Mouse (Mus musculus) cerebellum, postnatal 36 days (tissue): ENCODE results near the gene Ust.

Experiments
- DNase-seq, 2 experiments: peaks; one replicate each; pipeline ENCODE4 v3.0.0; 2021 to 2022; ENCODE audit warnings: mixed read lengths in 2 of 2

Gene Ust

GRCm38 (mm10) chr10:8498951-8499891, 19.4 kb downstream of the Ust start:
- peak; percentile 73 to 85 for DNase-seq

DNA sequence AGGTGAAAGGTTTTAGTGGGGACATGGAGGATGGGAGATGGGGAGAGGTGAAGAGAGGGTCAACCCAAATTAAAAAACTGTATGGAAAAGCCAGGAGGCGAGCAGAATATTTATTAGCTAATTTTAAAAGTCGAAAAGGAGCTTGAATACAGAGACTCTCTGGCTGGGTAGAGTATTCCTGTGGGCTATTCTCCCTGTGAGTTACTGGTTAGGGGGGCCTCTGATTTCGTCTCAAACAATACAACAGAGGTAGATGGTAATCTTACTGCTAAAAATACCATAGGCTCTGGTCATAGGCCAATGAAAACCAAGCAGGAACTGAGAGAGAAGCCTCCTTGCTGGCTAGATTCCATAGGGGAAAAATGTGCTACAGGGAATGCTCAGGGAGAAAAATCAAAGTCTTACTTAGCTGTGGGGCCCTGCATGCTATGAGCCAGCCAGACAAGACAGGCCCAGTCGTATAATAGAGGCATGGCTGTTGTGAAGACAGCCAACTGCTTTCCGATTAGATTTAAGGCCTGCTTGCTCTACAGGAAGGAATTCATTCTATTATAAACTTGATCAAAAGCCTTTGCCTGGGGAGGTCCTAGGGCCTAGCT, 23.0 kb downstream of the Ust start:
- DNase-seq: no peak

DNA sequence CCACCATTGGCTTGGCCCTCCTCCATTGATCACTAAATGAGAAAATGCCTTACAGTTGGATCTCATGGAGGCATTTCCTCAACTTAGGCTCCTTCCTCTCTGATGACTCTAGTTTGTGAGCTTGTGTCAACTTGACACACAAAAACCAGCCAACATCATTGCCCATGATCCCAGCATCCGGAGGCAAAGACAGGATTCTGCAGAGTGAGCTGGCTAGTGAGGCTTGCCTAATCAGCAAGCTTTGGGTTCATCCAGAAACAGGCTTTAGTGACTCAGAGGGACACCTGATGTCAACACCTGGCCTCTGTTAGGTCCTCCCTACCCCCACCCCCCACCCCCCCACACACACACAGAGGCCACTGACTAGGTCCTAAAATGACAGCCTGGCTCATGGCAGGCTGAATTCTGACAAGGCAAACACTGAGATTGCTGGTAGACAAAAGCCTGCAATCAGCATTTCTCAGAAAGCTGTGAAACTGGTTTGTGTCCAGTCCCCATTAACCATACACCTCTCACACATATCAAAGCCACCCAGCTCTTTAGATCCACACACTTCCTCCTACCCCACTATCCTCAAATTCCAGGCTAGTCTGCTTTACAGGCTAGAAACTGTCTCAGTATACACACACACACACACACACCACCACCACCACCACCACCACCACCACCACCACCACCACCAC, 26.6 kb downstream of the Ust start:
- no peak for DNase-seq

DNA sequence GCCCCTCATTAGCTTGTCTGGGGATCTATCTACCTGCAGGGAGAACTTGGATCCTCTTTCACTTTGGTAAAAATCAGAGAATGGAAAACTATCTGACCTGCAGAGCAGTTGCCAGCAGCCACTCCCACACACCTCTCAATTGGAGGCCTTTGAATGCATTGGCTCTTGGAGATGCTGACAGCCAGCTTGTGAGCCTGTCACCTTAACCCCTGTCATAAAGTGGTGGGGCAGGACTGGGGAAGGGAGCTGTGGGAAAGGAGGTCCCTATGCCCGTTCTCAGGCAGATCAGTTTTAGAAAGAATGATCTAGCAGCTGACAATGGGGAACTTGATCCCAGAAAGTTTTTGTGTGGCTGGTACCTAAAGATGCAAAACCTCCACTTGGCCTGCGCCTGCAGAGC, 31.2 kb downstream of the Ust start:
- DNase-seq: no peak

DNA sequence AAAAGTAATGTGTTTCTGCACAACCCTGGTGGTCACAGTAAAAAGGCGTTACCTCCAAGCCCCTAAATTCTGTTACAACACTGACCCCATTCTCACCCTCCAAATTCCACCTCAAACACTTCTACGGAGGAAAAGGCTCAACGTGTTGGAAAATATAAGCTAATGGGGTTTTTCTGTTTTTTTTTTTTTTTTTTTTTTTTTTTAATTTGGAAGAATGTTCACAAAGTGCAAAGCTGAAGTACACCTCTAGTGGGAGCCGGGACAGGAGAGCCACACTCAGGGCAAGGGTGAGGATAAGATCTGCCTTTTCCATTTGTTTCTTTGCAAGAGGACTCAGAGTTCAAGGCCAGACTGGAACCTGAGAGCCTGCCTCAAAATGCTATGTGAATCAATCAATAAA, 34.1 kb downstream of the Ust start:
- DNase-seq: no peak

DNA sequence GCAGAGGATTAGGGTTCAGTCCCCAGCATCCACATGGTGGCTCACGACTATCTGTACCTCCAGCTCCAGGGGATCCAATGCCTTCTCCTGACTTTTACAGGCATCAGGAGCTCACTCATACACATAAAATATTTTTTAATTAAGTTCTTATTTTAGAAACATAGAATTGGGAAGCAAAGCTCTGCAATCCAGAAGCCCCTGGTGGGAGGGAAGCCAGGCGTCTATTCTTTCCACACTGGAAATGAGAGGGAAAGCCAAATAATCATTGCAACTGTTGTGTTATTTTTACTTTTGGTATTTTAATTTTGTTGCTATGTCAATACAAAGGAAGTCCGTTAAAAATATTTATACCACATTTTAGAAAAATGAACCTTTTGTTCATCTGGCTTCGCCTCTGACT, 35.8 kb downstream of the Ust start:
- DNase-seq: no peak

- no peak for DNase-seq
Observed at GRCm38 (mm10) chr10:8479779-8480178, 38.8 kb downstream of the Ust start.

- DNase-seq: no peak
Observed at GRCm38 (mm10) chr10:8477936-8478335, 40.7 kb downstream of the Ust start.

GRCm38 (mm10) chr10:8471995-8472394, 46.6 kb downstream of the Ust start:
- peak; percentile 67 to 71 for DNase-seq

- no peak for DNase-seq
Observed at GRCm38 (mm10) chr10:8471012-8471411, 47.6 kb downstream of the Ust start.

- no peak for DNase-seq
Observed at GRCm38 (mm10) chr10:8469516-8469915, 49.1 kb downstream of the Ust start.

GRCm38 (mm10) chr10:8468651-8469386, 49.8 kb downstream of the Ust start:
- DNase-seq: no peak

DNA sequence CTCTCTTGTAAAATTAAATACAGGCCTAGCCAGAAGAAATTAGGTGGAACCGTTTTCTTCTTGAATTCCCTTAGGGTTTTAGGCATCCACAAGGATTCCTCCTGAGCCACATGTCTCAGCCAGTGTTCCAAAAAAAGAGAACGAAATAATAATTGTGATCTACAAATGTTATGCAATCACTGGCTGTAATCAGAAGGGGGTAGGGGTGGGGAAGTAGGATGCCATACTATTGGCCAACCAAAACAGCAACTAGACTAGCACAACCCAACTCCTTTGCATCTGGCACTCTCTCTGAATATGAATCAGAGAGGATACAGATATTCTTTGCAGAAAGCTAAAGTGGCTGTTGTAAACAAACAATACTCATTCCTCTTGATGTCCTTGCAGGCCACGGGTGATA, 52.7 kb downstream of the Ust start:
- no peak for DNase-seq

GRCm38 (mm10) chr10:8465216-8465615, 53.4 kb downstream of the Ust start:
- no peak for DNase-seq

- no peak for DNase-seq
Observed at GRCm38 (mm10) chr10:8461372-8461771, 57.3 kb downstream of the Ust start.

GRCm38 (mm10) chr10:8454711-8455110, 63.9 kb downstream of the Ust start:
- DNase-seq: no peak

DNA sequence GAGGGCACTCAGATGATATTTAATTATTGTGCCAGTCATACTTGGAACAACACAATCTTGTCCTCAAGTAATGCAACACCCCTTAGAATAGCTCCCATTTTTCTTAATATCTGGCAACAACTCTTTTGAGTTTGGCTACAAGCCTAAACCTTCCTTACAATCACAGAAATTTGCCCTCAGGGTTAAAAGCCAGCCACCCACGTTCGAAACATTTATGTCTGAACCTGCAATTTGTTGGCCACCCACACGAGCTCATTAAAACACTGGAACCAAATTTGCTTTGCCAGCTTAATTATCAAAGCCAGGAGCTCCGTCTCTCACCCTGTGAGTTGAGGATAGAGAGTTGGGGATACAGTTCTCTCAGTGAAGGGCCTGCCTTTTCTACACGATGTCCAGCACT, 70.9 kb downstream of the Ust start:
- DNase-seq: no peak

GRCm38 (mm10) chr10:8446972-8447371, 71.7 kb downstream of the Ust start:
- no peak for DNase-seq

DNA sequence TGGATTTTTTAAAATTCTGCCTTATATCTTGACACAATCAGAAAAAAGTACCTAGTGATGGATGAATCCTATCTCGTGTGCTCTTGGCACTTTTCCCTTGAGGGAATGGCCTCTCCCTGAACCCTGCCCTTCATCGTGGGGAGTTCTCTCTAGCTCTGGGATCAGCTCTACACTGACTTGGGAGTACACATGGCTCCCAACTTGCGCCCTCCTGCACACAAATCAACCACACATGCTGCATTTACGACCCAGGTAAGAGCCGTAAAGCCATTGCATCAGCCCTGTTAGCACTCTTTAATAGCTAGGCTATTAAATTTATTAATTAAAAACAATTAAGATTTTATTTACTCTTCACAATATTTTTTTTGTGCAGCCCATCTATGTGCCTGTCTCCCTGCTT, 74.6 kb downstream of the Ust start:
- DNase-seq: no peak

- no peak for DNase-seq
Observed at GRCm38 (mm10) chr10:8431857-8432256, 86.8 kb downstream of the Ust start.

DNA sequence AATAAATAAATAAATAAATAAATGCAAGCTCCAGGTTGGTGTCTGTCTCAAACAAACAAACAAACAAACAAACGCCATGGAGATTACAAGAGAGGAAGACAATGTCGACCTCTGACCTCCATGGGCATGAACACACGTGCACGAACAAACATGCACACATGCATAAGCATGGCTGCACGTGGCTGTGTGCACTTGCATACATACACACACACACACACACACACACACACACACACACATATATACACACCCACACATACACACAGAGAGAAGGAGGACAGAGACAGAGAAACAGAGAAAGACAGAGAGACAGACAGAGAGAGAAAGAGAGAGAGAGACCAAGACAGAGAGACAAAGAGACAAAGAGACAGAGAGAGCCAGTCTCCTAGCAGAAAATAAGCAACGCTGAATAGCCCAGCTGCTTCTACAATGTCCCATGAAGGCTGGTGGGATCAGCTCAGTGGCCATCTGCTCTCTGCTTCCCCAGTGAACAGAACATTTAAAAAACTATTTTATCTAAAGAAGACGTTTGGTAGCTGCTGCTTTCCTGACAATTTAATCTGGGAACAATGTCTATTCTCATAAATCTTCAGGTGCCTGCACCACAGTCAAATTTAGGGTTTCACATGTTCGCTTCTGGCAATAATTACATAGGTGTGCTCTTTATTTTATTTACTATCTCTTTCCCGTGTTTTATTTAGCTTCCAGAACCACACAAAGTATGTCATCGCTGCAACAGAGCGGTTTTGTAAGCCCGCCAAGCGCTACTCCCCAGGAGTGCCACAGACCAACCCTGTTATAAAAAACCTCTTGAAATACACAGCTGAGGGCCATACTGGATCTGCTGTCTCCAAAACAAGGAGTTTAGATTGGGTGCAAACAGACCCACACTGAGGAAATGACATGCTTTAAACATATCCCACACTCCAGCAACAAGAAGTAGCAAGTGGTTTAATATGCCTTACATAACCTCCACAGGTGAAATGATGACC, 89.5 kb downstream of the Ust start:
- DNase-seq: peak; percentile 74 to 75
